Mouse (Mus musculus) G1E (cell line): ENCODE results near the gene Gm20498. TPM values are rescaled to one million over a fixed set of nuclear protein-coding genes. Genes with fewer than 3 reads are reported as not detected.
"Not testable (repeated sequence)": the region's sequence is repeated elsewhere in the genome, so short reads cannot be mapped to it uniquely, and the experiment has no call there.

Experiments
- ATAC-seq: 2 replicates; pipeline ENCODE4 v1.8.0; 2016; ENCODE audit warnings: mild to moderate bottlenecking; ENCODE audit not compliant: insufficient number of reproducible peaks, poor library complexity, low FRiP score, severe bottlenecking; ENCODE audit errors: extremely low read depth
- DNase-seq: peaks from one replicate; pipeline ENCODE4 v3.0.0; 2012; ENCODE audit warnings: low spot score
- H3K27me3 ChIP-seq: 2 replicates; pipeline ENCODE4 v1.6.1; 2012; ENCODE audit warnings: mild to moderate bottlenecking, low read length, inconsistent platforms; ENCODE audit not compliant: insufficient read depth
- H3K36me3 ChIP-seq: replicated peaks from 2 replicates; pipeline ENCODE3; 2012; ENCODE audit warnings: mild to moderate bottlenecking, inconsistent platforms
- H3K4me1 ChIP-seq: 2 replicates; pipeline ENCODE4 v1.6.1; 2012; ENCODE audit warnings: low read depth, low read length, inconsistent platforms, mixed read lengths; ENCODE audit not compliant: insufficient read depth
- H3K4me3 ChIP-seq: 2 replicates; pipeline ENCODE4 v1.5.1; 2012; ENCODE audit warnings: low read depth, mild to moderate bottlenecking, inconsistent platforms, low read length, moderate library complexity, mixed read lengths
- H3K9me3 ChIP-seq: replicated peaks from 2 replicates; pipeline ENCODE4 v1.6.1; 2012; ENCODE audit warnings: inconsistent platforms
- CTCF ChIP-seq: IDR thresholded peaks from 2 replicates; pipeline ENCODE4 v1.5.1; 2012; ENCODE audit warnings: low read depth, low read length, inconsistent platforms, mixed read lengths
- GATA1 ChIP-seq: IDR thresholded peaks from 2 replicates; pipeline ENCODE4 v1.6.1; 2012; ENCODE audit warnings: borderline replicate concordance, low read length, inconsistent platforms, mixed read lengths
- GATA2 ChIP-seq: IDR thresholded peaks from 2 replicates; pipeline ENCODE4 v1.6.1; 2012; ENCODE audit warnings: low read depth, low read length, inconsistent platforms, borderline replicate concordance
- POLR2AphosphoS5 ChIP-seq: IDR thresholded peaks from 2 replicates; pipeline ENCODE4 v1.6.1; 2012; ENCODE audit warnings: low read depth, low read length, inconsistent platforms; ENCODE audit not compliant: insufficient replicate concordance
- TAL1 ChIP-seq: conservative IDR thresholded peaks from 2 replicates; pipeline ENCODE4 v1.6.1; 2012; ENCODE audit warnings: low read depth, low read length, inconsistent platforms, mixed read lengths
- polyA plus RNA-seq: library from polyadenylated mRNA; stranded (reverse); fragments of >175 nt; gene quantifications from 2 replicates; pipeline ENCODE4 v1.2.3, GENCODE M21; 2012
- total RNA-seq, 2 experiments: library from RNA; stranded (forward) in 1 of 2; stranded (reverse) in 1 of 2; fragments of 200-1000 nt in 1 of 2; fragments of >200 nt in 1 of 2; fragmentation: Nextera tagmentation in 1 of 2; gene quantifications; 2 replicates each; pipeline ENCODE4 v1.2.3; 2014 to 2017

Gene Gm20498
- total and polyA plus RNA-seq, 3 experiments = 30.3 to 99.1 (median 98.4) TPM

DNA sequence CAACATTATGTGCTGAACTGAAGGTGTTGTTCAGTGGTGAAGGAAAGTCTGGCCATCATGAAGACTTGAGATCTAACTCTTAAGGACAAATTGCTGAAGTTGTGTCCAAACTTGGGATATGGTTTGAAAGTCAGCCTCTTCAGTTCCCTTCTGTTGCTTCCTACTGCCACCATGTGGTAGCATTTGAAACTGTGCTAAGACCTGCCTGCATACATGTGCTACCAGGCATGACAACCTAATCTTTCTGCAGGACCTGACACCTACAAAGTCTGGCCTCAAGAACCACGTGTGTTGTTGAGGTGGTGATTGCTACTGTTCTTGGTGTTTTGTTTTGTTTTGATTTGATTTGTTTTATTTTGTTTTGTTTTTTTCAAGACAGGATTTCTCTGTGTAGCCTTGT lies 130.5 kb downstream of the Gm20498 start:
- Histone ChIP-seq H3K36me3 (peaks cover 4% of the 10 kb centered on the region), H3K9me3 (no peaks in the 10 kb centered on the region), H3K4me1 (peaks cover 4% of the 10 kb centered on the region), H3K27me3 (no peaks in the 10 kb centered on the region), H3K4me3 (no peak overlapping the region)
- DNase-seq = peak; percentile 28
- peak; percentile 54 for ATAC-seq
- TF ChIP-seq GATA2 (no peak), CTCF (peak; percentile 63)

DNA sequence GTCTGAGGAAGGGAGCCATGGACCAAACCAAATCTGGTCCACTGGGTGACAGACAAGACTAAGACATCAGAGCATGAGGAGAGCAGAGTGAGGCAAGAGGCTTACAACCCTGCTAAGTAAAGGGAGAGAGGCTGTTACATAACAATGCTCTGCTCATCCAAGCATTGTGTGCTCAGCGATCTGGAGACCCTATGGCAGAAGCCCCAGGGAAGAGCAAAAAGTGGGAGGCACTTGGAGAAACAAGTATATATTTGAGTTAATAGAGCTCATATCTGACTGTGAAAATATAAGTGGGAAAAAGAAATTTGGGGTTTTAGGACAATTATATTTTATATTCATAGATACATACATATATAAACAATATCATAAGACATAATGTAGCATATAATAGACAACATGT lies 153.3 kb downstream of the Gm20498 start, which contains the start of gene Gm4787:
Gene Gm4787, minus strand, starts transcription at position 101 of the 400 bp plus-strand sequence.
- DNase-seq, H3K9me3 ChIP-seq, ATAC-seq, H3K4me3 ChIP-seq, H3K4me1 ChIP-seq, H3K27me3 ChIP-seq, H3K36me3 ChIP-seq: not testable (repeated sequence)

DNA sequence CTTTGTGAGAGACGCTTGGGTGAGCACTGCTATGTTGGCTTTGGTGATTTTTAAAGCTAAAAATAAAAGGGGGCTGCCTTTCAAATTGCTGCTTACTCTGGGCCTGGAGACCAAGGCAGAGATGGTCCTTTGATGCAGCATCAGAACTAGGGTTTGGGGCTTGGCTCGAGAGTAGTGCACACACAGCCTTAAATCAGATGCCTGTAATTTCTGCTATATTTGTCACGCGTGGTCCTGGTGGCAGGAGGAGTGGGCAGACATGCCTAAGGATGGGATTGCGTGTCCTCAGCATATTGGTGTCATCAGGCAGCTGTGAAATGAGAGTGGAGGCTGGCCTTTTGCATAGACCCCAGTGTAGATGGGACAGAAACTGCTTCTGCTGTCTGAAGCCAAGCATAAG lies 198.9 kb downstream of the Gm20498 start:
- no peaks in the 10 kb centered on the region for H3K9me3 ChIP-seq
- H3K4me1 ChIP-seq = no peaks in the 10 kb centered on the region
- H3K4me3 ChIP-seq = no peak overlapping the region
- no peaks in the 10 kb centered on the region for H3K36me3 ChIP-seq
- DNase-seq = no peak
- ATAC-seq = no peak
- peaks cover 17% of the 10 kb centered on the region for H3K27me3 ChIP-seq
- TF ChIP-seq POLR2AphosphoS5 (no peak), GATA2 (no peak), CTCF (no peak), TAL1 (no peak), GATA1 (no peak)

DNA sequence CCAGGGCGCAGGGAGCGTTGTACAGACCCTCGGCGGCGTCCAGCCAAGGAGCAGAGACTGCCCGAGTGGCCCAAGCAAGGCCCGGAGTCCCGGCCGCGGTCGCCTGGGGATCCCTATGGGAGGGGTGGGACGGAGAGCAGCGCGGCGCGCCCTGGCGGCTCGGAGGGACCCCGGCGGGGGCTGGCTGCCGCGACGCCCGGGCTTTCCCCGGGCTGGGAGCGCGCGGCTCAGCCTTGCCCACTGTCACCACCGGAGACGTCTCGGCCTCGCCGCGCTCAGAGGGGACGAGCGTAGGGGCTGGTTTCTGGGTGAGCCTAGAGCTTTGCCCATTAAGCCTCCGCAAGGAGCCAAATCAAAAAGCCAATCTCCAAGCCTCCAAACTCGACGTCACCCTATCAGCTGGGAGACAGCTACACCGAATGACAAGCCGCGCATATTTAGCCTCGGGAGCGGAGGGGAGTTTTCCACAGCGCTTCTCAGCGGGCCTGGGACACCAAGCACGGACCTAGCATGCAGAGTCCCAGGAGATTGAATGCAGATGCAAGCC lies 199.8 kb downstream of the Gm20498 start, which contains the start of gene Slc8a3:
Gene Slc8a3, minus strand, starts transcription at position 306 of the 547 bp plus-strand sequence.
- ATAC-seq = no peak

DNA sequence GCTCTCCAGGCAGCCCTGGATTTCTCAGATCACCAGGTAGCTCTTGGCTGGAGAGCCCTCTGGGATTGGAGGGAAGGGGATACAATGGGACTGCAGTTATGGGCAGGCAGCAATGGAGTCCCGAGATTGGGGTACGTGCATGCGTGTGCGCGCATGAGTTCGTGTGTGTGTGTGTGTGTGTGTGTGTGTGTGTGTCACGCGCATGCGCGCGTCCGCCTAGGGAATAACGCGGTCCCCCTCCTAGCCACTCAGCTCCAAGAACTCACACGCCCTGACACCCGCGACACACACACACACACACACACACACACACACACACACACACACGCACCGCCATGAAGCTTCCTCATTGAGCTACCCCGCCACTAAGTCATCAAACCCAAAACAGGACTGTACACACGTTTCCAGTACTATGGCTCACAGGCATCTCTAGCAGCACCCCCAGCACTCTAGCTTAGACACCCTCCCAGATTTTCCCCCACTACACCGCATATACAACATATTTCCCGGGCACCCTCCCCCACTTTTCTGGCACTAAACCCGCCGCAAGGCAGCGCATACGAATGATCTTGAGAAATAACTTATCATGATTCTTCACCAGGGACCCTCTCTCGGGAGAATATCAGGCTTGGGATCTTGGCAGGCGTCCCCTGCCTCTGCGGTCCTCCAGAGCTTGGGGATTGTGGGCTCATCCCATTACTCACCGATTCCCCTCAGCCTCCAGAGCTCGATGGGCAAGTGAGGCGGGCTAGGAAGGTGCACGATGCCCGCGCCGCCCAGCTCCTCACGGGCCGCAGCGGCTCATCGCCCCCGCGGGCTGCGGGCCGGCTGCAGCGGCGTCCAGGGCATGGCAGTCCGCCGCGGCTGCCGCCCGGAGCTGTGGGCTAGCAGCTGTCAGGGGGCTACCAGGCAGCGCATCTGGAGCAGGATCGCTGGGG lies 200.5 kb downstream of the Gm20498 start:
- ATAC-seq (no peak), DNase-seq (no peak)
- TF ChIP-seq POLR2AphosphoS5 (no peak), CTCF (no peak), GATA2 (no peak), GATA1 (no peak), TAL1 (no peak)
- Histone ChIP-seq H3K36me3 (no peaks in the 10 kb centered on the region), H3K4me1 (no peaks in the 10 kb centered on the region), H3K9me3 (no peaks in the 10 kb centered on the region), H3K4me3 (no peak overlapping the region), H3K27me3 (peaks cover 17% of the 10 kb centered on the region)

More for the DNA sequence above, 199.8 kb downstream of the Gm20498 start, which contains the start of gene Slc8a3:
- TF ChIP-seq GATA2 (no peak), POLR2AphosphoS5 (no peak), CTCF (no peak), TAL1 (no peak), GATA1 (no peak)
- no peak for DNase-seq
- Histone ChIP-seq H3K36me3 (no peaks in the 10 kb centered on the region), H3K27me3 (peaks cover 17% of the 10 kb centered on the region), H3K9me3 (no peaks in the 10 kb centered on the region), H3K4me1 (no peaks in the 10 kb centered on the region), H3K4me3 (no peak within 1 kb of the TSS)

DNA sequence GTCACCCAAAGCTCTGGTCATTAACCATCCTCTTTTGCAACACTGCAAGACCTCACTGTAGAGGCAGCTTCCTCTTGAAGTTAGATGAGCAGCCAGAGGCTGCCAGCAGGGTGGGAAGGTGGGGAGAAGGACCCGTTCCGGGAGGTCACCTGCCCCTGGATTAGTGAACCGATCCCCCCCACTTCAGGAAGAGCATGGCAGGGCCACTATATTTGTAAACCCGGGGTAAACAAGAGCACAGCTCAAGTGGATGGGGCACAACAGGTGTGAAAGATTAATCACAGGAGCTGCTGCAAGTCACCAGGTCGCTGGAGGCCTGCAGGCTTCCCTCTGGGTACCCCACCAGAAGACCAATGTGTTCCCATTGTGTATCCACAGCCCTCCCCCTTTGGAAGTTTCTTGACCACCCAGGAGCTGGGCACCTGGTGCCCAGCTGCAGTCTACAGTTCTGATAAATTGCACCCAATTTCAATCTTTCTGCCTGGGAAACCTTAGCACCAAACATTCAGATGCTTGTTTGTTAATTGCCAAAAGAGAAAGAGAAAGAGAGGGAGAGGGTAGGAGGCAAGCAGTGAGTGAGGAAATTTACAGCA lies 201.6 kb downstream of the Gm20498 start:
- Histone ChIP-seq H3K27me3 (peaks cover 14% of the 10 kb centered on the region), H3K36me3 (no peaks in the 10 kb centered on the region), H3K9me3 (no peaks in the 10 kb centered on the region), H3K4me1 (no peaks in the 10 kb centered on the region), H3K4me3 (no peak overlapping the region)
- no peak for DNase-seq
- no peak for ATAC-seq
- TF ChIP-seq CTCF (no peak), GATA1 (no peak), TAL1 (no peak), POLR2AphosphoS5 (no peak), GATA2 (no peak)
